Mouse (Mus musculus) gastrocnemius, postnatal 25 days (tissue): ENCODE data around the gene Usp33. TPM values are rescaled to one million over a fixed set of nuclear protein-coding genes. Genes with fewer than 3 reads are reported as not detected.

Source experiments
- DNase-seq: peaks from one replicate; pipeline ENCODE4 v3.0.0; 2022
- total RNA-seq, 2 experiments: library from RNA; stranded (reverse); gene quantifications; 1 replicate in 1 of 2; 2 replicates in 1 of 2; pipeline ENCODE4 v1.2.3; 2021

Usp33 gene
- total RNA-seq, 2 experiments from 2014 or later = 17.6 to 22.9 TPM

GRCm38 (mm10) chr3:152339862-152340557 is 6.3 kb upstream of the Usp33 start, which contains the start of gene Miga1:
Miga1 (minus strand) TSS chr3:152340407.
- peak; percentile 45 for DNase-seq

GRCm38 (mm10) chr3:152342961-152343517 is 3.2 kb upstream of the Usp33 start:
- DNase-seq = no peak

GRCm38 (mm10) chr3:152346633-152347141 is 409 bp downstream of the Usp33 start:
- no peak for DNase-seq

- no peak for DNase-seq
These were observed 949 bp downstream of the Usp33 start for GRCm38 (mm10) chr3:152347227-152347626.

- DNase-seq = no peak
These were observed 1.9 kb downstream of the Usp33 start for GRCm38 (mm10) chr3:152348011-152348830.

DNA sequence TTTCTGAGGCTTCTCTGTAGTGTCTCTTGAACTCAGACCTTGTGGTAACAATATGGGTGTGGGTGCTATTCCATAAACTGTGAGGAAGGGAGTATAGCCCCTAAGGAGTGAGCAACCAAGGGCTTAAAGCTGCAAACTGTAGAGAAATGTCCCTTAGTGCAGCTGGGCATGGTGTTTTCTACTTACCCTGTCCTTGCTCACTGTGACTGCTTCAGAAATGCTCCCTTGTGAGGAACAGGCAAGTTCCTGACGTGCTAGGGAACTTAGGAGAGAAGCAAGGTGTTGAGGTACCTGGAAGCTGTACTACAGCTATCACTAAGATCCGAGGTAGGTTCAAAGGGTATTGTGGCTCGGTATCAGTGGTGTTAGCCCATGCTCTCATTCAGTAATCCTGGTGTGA is 4.2 kb downstream of the Usp33 start:
- no peak for DNase-seq

- no peak for DNase-seq
These were observed 4.7 kb downstream of the Usp33 start for GRCm38 (mm10) chr3:152350966-152351365.

GRCm38 (mm10) chr3:152352289-152352688 is 6.0 kb downstream of the Usp33 start:
- no peak for DNase-seq

- DNase-seq = no peak
These were observed 7.3 kb downstream of the Usp33 start for GRCm38 (mm10) chr3:152353434-152354177.

DNA sequence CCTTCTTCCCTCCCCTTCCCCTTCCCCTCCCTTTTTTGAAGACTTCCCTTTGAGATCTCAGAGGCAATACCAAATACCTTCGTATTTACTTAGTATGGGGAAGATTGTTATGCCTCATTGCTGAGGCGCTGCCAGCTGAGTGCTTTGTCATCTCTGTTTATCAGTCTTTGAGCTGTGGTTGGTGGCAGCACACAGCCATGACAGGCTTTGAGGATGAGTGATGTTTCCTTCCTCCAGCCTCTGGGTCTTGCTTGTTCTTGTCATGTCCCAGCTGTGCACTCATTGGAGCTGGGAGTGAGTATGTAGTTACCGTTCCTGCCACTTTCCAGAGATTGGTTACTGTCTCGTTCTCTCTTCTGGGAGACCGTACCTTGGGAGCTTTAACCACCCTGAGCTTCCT is 9.1 kb downstream of the Usp33 start:
- DNase-seq = no peak

GRCm38 (mm10) chr3:152356751-152357150 is 10.5 kb downstream of the Usp33 start:
- no peak for DNase-seq

- DNase-seq = peak; percentile 59
These were observed 12.9 kb downstream of the Usp33 start for GRCm38 (mm10) chr3:152359151-152359550.

GRCm38 (mm10) chr3:152364181-152364580 is 17.9 kb downstream of the Usp33 start:
- no peak for DNase-seq

DNA sequence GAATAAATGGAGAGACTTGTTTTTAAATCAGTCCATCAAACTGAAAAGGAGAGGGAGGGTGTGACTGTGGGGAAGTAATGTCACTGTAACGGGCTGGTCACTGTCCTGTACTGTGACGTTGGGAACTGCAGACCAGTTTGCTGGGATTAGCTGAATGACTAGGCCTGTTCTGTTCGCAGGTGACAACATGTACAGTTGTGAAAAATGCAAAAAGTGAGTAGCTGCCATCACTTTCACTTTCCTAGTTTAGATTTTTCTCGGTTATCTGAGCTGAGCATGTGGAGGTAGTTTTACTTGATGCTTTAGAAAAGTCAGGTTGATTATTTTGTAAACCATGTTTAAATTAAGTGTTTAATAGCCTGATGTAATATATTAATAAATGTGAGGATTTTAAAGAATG is 29.8 kb downstream of the Usp33 start:
- no peak for DNase-seq

DNA sequence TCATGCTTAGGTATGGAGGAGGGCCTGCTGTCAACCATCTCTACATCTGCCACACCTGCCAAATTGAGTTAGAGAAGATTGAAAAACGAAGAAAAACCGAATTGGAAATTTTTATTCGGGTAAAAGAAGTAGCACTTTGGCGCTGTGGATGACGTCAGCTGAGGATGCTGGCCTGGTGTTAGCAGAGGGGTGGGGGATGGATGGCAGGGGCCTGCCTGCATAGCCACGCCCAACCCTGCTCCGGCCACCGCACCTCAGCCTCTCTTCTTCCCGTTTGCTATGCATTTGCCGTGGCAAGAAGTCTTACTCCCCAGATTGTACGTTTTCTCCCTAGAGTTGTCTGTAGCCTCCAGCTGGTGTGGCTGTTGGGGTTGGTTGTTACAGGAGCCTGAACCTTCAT is 37.8 kb downstream of the Usp33 start:
- no peak for DNase-seq

- peak; percentile 91 for DNase-seq
These were observed 49.3 kb downstream of the Usp33 start, which contains the start of gene Zzz3 for GRCm38 (mm10) chr3:152395350-152396277. Zzz3 (plus strand) TSS chr3:152395473.

DNA sequence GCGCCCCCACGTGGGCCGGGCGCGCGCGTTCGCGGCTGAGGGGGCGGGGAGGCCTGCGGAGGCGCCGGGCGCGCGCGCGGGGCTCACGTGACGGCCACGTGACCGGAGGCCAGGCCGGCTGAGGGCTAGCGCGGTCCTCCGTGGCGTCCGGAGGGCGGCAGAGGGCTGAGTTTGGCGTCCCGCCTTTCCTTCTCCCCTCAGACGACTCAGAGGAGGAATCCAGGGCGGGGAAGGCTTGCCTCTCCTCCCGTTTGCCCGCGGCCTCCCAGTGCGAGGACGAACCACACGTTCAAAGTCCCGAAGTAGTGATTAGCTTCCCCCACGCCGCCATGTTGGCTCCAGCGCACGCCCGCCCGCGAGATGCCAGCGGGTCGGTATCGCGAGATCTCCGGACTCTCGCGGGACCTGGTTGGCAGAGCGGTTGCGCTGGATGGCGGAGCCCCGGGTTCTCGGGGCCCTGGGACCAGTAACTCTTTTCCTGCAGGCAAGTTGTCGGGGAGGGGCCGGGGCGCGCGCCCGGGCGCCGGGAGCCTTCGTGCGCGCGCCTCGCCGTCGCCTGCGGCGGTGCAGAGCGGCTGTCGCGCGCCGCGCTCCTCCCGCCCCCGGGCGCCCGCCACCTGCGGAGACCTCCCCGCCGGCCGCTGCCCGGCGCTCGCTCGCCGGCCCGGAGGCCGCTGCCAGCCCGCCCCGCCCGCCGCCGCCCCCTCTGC is 50.2 kb downstream of the Usp33 start:
- DNase-seq = peak; percentile 95

DNA sequence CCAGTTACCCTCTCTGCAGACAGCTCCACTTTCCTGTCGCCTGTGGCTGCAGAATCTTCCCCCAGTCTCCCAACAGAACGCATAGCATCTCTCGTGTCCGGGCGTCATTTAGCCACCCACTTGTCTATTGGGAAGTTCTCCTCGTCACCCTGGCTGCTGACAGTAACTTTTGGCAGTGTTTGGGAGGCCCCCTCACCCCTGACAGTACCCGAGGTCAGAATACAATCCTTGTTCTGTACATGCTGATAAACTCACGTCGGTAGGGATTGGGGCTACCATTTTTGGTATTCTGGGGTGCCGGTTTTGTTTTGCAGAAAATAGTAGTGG is 50.7 kb downstream of the Usp33 start:
- no peak for DNase-seq

- DNase-seq = no peak
These were observed 51.2 kb downstream of the Usp33 start for GRCm38 (mm10) chr3:152397335-152397940.

- DNase-seq = no peak
These were observed 54.2 kb downstream of the Usp33 start for GRCm38 (mm10) chr3:152400441-152400840.
